Mouse (Mus musculus) embryonic stem cell, embryonic (primary cell): ENCODE measurements at regions not wholly inside any gene's neighbourhood (a gene's known extent, or its start where the extent isn't known, plus 50 kb on each side); places are given as distances from the start of the nearest gene placed in this dataset.

Source experiments
- CTCF ChIA-PET, 4 experiments: fragments of 300-600 bp in 2 of 4; fragments of 350-600 bp in 2 of 4; sonication (Branson Sonifier 250); formaldehyde crosslinking; loops; one replicate each; lab custom pipeline; 2022; ENCODE audit warnings: inconsistent platforms in 2 of 4; lab: Charles Lee
- POLR2A ChIA-PET, 4 experiments: fragments of 300-600 bp in 2 of 4; fragments of 350-600 bp in 2 of 4; sonication (Branson Sonifier 250); formaldehyde crosslinking; loops; one replicate each; lab custom pipeline; 2022; ENCODE audit warnings: antibody characterized with exemption in 4 of 4, inconsistent platforms in 1 of 4; lab: Charles Lee

- ChIA-PET POLR2A (no interaction called here), CTCF (no interaction called here)
Measured at GRCm38 (mm10) chr1:129219098-129219497, 54.0 kb upstream of the Thsd7b start.

GRCm38 (mm10) chr1:129208806-129209205 lies 64.3 kb upstream of the Thsd7b start:
- POLR2A ChIA-PET: no interaction called here
- CTCF ChIA-PET: interaction anchor here in 1 of 4 experiments (0.7 kb wide), 1 partner anchor 33 kb away, joined by 5 read pairs; no protein-coding TSS in a partner anchor

GRCm38 (mm10) chr1:129208406-129208805 lies 64.7 kb upstream of the Thsd7b start:
- POLR2A ChIA-PET: no interaction called here
- CTCF ChIA-PET: interaction anchor here in 1 of 4 experiments (0.7 kb wide), 1 partner anchor 33 kb away, joined by 5 read pairs; no protein-coding TSS in a partner anchor

GRCm38 (mm10) chr1:129207674-129208073 lies 65.4 kb upstream of the Thsd7b start:
- ChIA-PET POLR2A (no interaction called here), CTCF (interaction anchor here in 1 of 4 experiments (0.6 kb wide), 1 partner anchor 1142 kb away, joined by 6 read pairs; no protein-coding TSS in a partner anchor)

GRCm38 (mm10) chr1:129180174-129180759 lies 92.8 kb upstream of the Thsd7b start:
- ChIA-PET CTCF (no interaction called here), POLR2A (interaction anchor here in 1 of 4 experiments (0.6 kb wide), 1 partner anchor 644 kb away, joined by 3 read pairs; no protein-coding TSS in a partner anchor)

GRCm38 (mm10) chr1:129169936-129170335 lies 103.2 kb upstream of the Thsd7b start:
- ChIA-PET POLR2A (no interaction called here), CTCF (no interaction called here)

- ChIA-PET CTCF (no interaction called here), POLR2A (no interaction called here)
Measured at GRCm38 (mm10) chr1:129150643-129151042, 122.5 kb upstream of the Thsd7b start.

GRCm38 (mm10) chr1:129148733-129149388 lies 124.2 kb upstream of the Thsd7b start:
- ChIA-PET CTCF (no interaction called here), POLR2A (no interaction called here)

GRCm38 (mm10) chr1:129146395-129147094 lies 126.6 kb upstream of the Thsd7b start:
- CTCF ChIA-PET: interaction anchor here in 1 of 4 experiments (0.6 kb wide), 1 partner anchor 94 kb away, joined by 3 read pairs; no protein-coding TSS in a partner anchor
- POLR2A ChIA-PET: no interaction called here

- ChIA-PET POLR2A (no interaction called here), CTCF (no interaction called here)
Measured at GRCm38 (mm10) chr1:129138783-129139182, 134.3 kb upstream of the Thsd7b start.

GRCm38 (mm10) chr1:129106961-129107557 lies 166.0 kb upstream of the Thsd7b start:
- CTCF ChIA-PET: no interaction called here
- POLR2A ChIA-PET: no interaction called here

- ChIA-PET POLR2A (no interaction called here), CTCF (no interaction called here)
Measured at GRCm38 (mm10) chr1:129100997-129101396, 172.1 kb upstream of the Thsd7b start.

- CTCF ChIA-PET: no interaction called here
Measured at GRCm38 (mm10) chr1:129078274-129078673, 194.8 kb upstream of the Thsd7b start.

GRCm38 (mm10) chr1:129057182-129057581 lies 215.9 kb upstream of the Thsd7b start:
- ChIA-PET CTCF (no interaction called here), POLR2A (no interaction called here)

More at GRCm38 (mm10) chr1:129078274-129078673, 194.8 kb upstream of the Thsd7b start:
- POLR2A ChIA-PET: no interaction called here

- ChIA-PET POLR2A (no interaction called here), CTCF (no interaction called here)
Measured at GRCm38 (mm10) chr1:129055252-129055651, 217.8 kb upstream of the Thsd7b start.

GRCm38 (mm10) chr1:129033707-129034106 lies 239.4 kb upstream of the Thsd7b start:
- ChIA-PET CTCF (no interaction called here), POLR2A (no interaction called here)

- ChIA-PET POLR2A (no interaction called here), CTCF (no interaction called here)
Measured at GRCm38 (mm10) chr1:129005899-129006298, 267.2 kb upstream of the Thsd7b start.

GRCm38 (mm10) chr1:129002286-129002685 lies 270.8 kb upstream of the Thsd7b start:
- POLR2A ChIA-PET: interaction anchor here in 1 of 4 experiments (0.6 kb wide), 2 partner anchors 10 to 12 kb away, joined by 3 read pairs; no protein-coding TSS in a partner anchor

GRCm38 (mm10) chr1:129001766-129002165 lies 271.3 kb upstream of the Thsd7b start:
- ChIA-PET CTCF (no interaction called here), POLR2A (interaction anchor here in 1 of 4 experiments (0.6 kb wide), 2 partner anchors 9 to 12 kb away, joined by 3 read pairs; no protein-coding TSS in a partner anchor)

More at GRCm38 (mm10) chr1:129002286-129002685, 270.8 kb upstream of the Thsd7b start:
- CTCF ChIA-PET: no interaction called here
